ENCODE assay signal across 7 mouse cellular contexts in the genomic region with DNA sequence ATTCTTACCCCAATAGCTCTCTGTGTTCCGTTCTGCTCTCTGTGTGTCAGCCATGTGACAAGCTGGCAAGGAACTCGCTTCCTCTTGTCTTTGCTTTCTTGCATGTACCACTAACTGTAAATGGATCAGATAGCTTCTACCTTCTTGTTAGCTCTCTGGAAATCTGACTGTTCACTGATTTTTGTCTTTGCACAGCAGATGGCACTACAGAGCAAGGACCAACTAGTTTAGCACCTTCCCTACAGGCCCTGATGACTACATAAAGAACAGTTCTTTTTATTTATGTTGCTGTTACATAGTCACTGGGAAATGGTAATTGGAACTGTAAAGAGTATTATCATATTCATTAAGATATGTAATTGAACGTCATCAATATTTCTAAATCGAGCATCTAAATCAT.
DNase-seq lines count a peak whose midpoint lies in the region; ATAC-seq and TF ChIP-seq lines count a peak whose summit lies in the region.

No protein-coding gene starts in this region.

- TF ChIP-seq POLR2A in CH12.LX (IDR thresholded peaks at IDR 0.05; ENCODE audit: low read depth, low read length) = no peak

- H3K27ac ChIP-seq in kidney, embryonic 15.5 days = no peak overlapping the region
- no peak overlapping the region for H3K27ac ChIP-seq in CH12.LX (ENCODE audit: insufficient read depth, low read depth)
- H3K27ac ChIP-seq in forebrain, postnatal 0 days (ENCODE audit: low read depth, low read length) = no peak overlapping the region

- H3K4me2 ChIP-seq in kidney, embryonic 15.5 days = no peak overlapping the region
- H3K4me2 ChIP-seq in CH12.LX (ENCODE audit: insufficient read depth, low read depth, poor library complexity, severe bottlenecking) = no peak overlapping the region
- H3K4me2 ChIP-seq in forebrain, postnatal 0 days (ENCODE audit: low read depth) = no peak overlapping the region

- in situ Hi-C loops in CH12.LX (cut with MboI; ENCODE audit: low pct_ligation_motif_present, low pct_unique_long_range_greater_than_20kb, low sequenced_read_pairs) = no loop called here

- H3K27me3 ChIP-seq in kidney, embryonic 15.5 days = no peaks in the 10 kb centered on the region
- H3K27me3 ChIP-seq in CH12.LX (replicated peaks) = peaks cover 2% of the 10 kb centered on the region
- no peaks in the 10 kb centered on the region for H3K27me3 ChIP-seq in forebrain, postnatal 0 days (ENCODE audit: insufficient read depth, low read length)

- H3K9me3 ChIP-seq in kidney, embryonic 15.5 days (replicated peaks) = no peaks in the 10 kb centered on the region
- no peaks in the 10 kb centered on the region for H3K9me3 ChIP-seq in CH12.LX (replicated peaks; ENCODE audit: low read length)
- H3K9me3 ChIP-seq in forebrain, postnatal 0 days (ENCODE audit: low read length) = no peaks in the 10 kb centered on the region

- H3K4me3 ChIP-seq in kidney, embryonic 15.5 days (replicated peaks) = no peak overlapping the region
- H3K4me3 ChIP-seq in CH12.LX (replicated peaks in 1 of 3; ENCODE audit: low read depth in 2 of 3, low read length in 2 of 3, poor library complexity in 1 of 3) = no peak overlapping the region
- H3K4me3 ChIP-seq in forebrain, postnatal 0 days (ENCODE audit: low read depth, low read length) = no peak overlapping the region

- no peak overlapping the region for H3K9ac ChIP-seq in kidney, embryonic 15.5 days
- H3K9ac ChIP-seq in CH12.LX (ENCODE audit: insufficient read depth, low read depth) = no peak overlapping the region
- no peak overlapping the region for H3K9ac ChIP-seq in forebrain, postnatal 0 days

- dilution Hi-C loops in CH12.LX (cut with MboI; ENCODE audit: extremely low pct_ligation_motif_present, extremely low pct_unique_long_range_greater_than_20kb, low sequenced_read_pairs) = no loop called here

- peak; percentile 1 for DNase-seq in kidney, adult 9 months
- DNase-seq in CH12.LX (ENCODE audit: extremely low read depth) (peak; percentile 6), R1 (ENCODE audit: low read depth, low spot score) (peak; percentile 25), MN1 (ENCODE audit: low spot score) (no peak)
- peak; percentile 47 for DNase-seq in forebrain, postnatal 0 days

- no peak for TF ChIP-seq EP300 in CH12.LX (IDR thresholded peaks at IDR 0.05; ENCODE audit: low read length)

- no peak for ATAC-seq in kidney, embryonic 15.5 days (replicated peaks; ENCODE audit: low FRiP score)
- ATAC-seq in forebrain, postnatal 0 days = no peak
- no peak for ATAC-seq in inflammation-experienced regulatory T-cells, adult 6 months

- peak in 1 of 2 experiments; percentile 53; a peak in 2 of 4 replicates for TF ChIP-seq CTCF in CH12.LX (conservative IDR thresholded peaks at IDR 0.05 in 1 of 2, IDR thresholded peaks at IDR 0.05 in 1 of 2; ENCODE audit: low read depth in 2 of 2, low read length in 2 of 2)
- peak; percentile 54 for TF ChIP-seq CTCF in forebrain, postnatal 0 days (IDR thresholded peaks at IDR 0.05; ENCODE audit: low read depth)

- H3K79me2 ChIP-seq in CH12.LX (replicated peaks; ENCODE audit: control insufficient read depth, extremely low read depth, insufficient read depth, poor library complexity, severe bottlenecking) = no peaks in the 10 kb centered on the region

- peak; percentile 30 for TF ChIP-seq RAD21 in CH12.LX (IDR thresholded peaks at IDR 0.05; ENCODE audit: low read depth, low read length)

- no peaks in the 10 kb centered on the region for H3K36me3 ChIP-seq in kidney, embryonic 15.5 days
- H3K36me3 ChIP-seq in CH12.LX (replicated peaks in 1 of 2; ENCODE audit: control insufficient read depth in 1 of 2, insufficient read depth in 1 of 2, low read length in 1 of 2) = no peaks in the 10 kb centered on the region
- no peaks in the 10 kb centered on the region for H3K36me3 ChIP-seq in forebrain, postnatal 0 days (ENCODE audit: insufficient read depth)

- 67% methylated on average over 4 of the region's 4 CpGs for WGBS in kidney, embryonic 15.5 days
- 70% methylated on average over 4 of the region's 4 CpGs for WGBS in forebrain, postnatal 0 days

- H3K4me1 ChIP-seq in kidney, embryonic 15.5 days = no peaks in the 10 kb centered on the region
- H3K4me1 ChIP-seq in CH12.LX (ENCODE audit: control insufficient read depth in 1 of 2, insufficient read depth in 2 of 2) = no peaks in the 10 kb centered on the region
- no peaks in the 10 kb centered on the region for H3K4me1 ChIP-seq in forebrain, postnatal 0 days (ENCODE audit: insufficient read depth)

TF ChIP-seq in CH12.LX, 34 proteins besides CTCF, POLR2A, EP300 and RAD21:
- no peak for TF ChIP-seq ETS1 (conservative IDR thresholded peaks at IDR 0.05; ENCODE audit: low read depth, low read length)
- no peak for TF ChIP-seq ZC3H11A (IDR thresholded peaks at IDR 0.05; ENCODE audit: low read depth, low read length)
- no peak for TF ChIP-seq TCF12 (IDR thresholded peaks at IDR 0.05; ENCODE audit: low read depth, low read length)
- no peak for TF ChIP-seq MAX (IDR thresholded peaks at IDR 0.05; ENCODE audit: low read length)
- peak; percentile 42 for TF ChIP-seq SMC3 (IDR thresholded peaks at IDR 0.05; ENCODE audit: low read depth, low read length)
- no peak for TF ChIP-seq POLR2AphosphoS2 (IDR thresholded peaks at IDR 0.05; ENCODE audit: low read depth, low read length)
- no peak for TF ChIP-seq KAT2A (IDR thresholded peaks at IDR 0.05; ENCODE audit: insufficient replicate concordance, low read length)
TF ChIP-seq in CH12.LX: peak in this region for 1.
